Mouse (Mus musculus) kidney, postnatal 0 days (tissue): ENCODE measurements around the gene Gpsm1. TPM values are rescaled to one million over a fixed set of nuclear protein-coding genes. Genes with fewer than 3 reads are reported as not detected.

Source experiments
- ATAC-seq: fragments of 200-750 bp; cut with Nextera tagmentation; replicated peaks from 2 replicates; pipeline ENCODE4 v1.8.0; 2017; ENCODE audit warnings: low read depth, moderate number of reproducible peaks, moderate TSS enrichment, moderate library complexity; ENCODE audit not compliant: low FRiP score
- DNase-seq: peaks from one replicate; pipeline ENCODE4 v3.0.0-alpha.2; 2016; ENCODE audit warnings: low spot score
- H3K27ac ChIP-seq: fragments of 300-500 bp; sonication (generic); 2 replicates; pipeline ENCODE4 v1.5.1; 2014; ENCODE audit warnings: mild to moderate bottlenecking
- H3K27me3 ChIP-seq: fragments of 300-500 bp; sonication (generic); 2 replicates; pipeline ENCODE4 v1.6.1; 2014; ENCODE audit warnings: low read length, mixed read lengths; ENCODE audit not compliant: insufficient read depth
- H3K36me3 ChIP-seq: fragments of 300-500 bp; sonication (generic); 2 replicates; pipeline ENCODE4 v1.6.1; 2014; ENCODE audit warnings: low read length, mixed read lengths; ENCODE audit not compliant: insufficient read depth
- H3K4me1 ChIP-seq: fragments of 300-500 bp; sonication (generic); replicated peaks from 2 replicates; pipeline ENCODE4 v1.6.1; 2014; ENCODE audit warnings: antibody characterized with exemption, low read length, mixed read lengths; ENCODE audit not compliant: insufficient read depth
- H3K4me2 ChIP-seq: fragments of 300-500 bp; sonication (generic); 2 replicates; pipeline ENCODE4 v1.6.1; 2014; ENCODE audit warnings: mild to moderate bottlenecking, low read length, moderate library complexity, mixed read lengths
- H3K4me3 ChIP-seq: fragments of 300-500 bp; sonication (generic); replicated peaks from 2 replicates; pipeline ENCODE4 v1.5.1; 2014; ENCODE audit warnings: low read depth, low read length
- H3K9ac ChIP-seq: fragments of 300-500 bp; sonication (generic); 2 replicates; pipeline ENCODE4 v1.6.1; 2014; ENCODE audit warnings: low read depth, low read length
- H3K9me3 ChIP-seq: fragments of 300-500 bp; sonication (generic); replicated peaks from 2 replicates; pipeline ENCODE4 v1.6.1; 2016; ENCODE audit warnings: low read length, inconsistent platforms, mixed read lengths
- CTCF ChIP-seq: IDR thresholded peaks from 2 replicates; pipeline ENCODE4 v1.5.1; 2016; ENCODE audit warnings: antibody characterized with exemption, low read depth, mild to moderate bottlenecking, moderate library complexity
- WGBS: fragments of 180-500 bp; shearing (Covaris S2); extraction: QIAGEN DNeasy Blood & Tissue Kit; methylation state at CpG from one replicate; pipeline ENCODE4 v1.1.7; 2014; 5-methylcytosine and 5-hydroxymethylcytosine counted together
- polyA plus RNA-seq: library from polyadenylated mRNA; unstranded; fragments of >200 nt; fragmentation: Nextera tagmentation; extraction: Ambion mirVana; gene quantifications from 2 replicates; pipeline ENCODE4 v1.2.1, GENCODE M21; 2015

Gpsm1 gene
- polyA plus RNA-seq, 1 experiment from 2014 or later, result 21.3 TPM

DNA sequence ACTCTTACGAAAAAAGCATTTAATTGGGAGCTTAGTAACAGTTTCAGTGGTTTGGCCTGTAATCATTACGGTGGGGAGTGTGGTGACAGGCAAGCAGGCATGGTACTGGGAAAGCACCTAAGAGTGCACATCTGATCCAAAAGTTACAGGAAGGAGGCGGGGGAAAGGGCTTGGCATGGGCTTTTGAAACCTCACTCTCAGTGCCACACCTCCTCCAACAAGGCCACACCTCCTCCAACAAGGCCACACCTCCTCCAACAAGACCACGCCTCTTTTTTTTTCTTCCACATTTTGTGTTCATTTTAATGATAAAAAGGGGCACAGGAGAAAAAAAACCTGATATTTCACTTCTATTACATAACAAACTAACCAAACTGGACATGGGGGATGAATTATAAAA is 12.5 kb downstream of the Gpsm1 start:
- no peaks in the 10 kb centered on the region for H3K9me3 ChIP-seq
- no peak for ATAC-seq
- H3K9ac ChIP-seq, result no peak overlapping the region
- TF ChIP-seq CTCF, result no peak
- H3K4me1 ChIP-seq, result no peaks in the 10 kb centered on the region
- peaks cover 63% of the 10 kb centered on the region for H3K36me3 ChIP-seq
- H3K27ac ChIP-seq, result no peak overlapping the region
- H3K4me3 ChIP-seq, result no peak overlapping the region
- DNase-seq, result peak; percentile 38
- no peak overlapping the region for H3K4me2 ChIP-seq
- no peaks in the 10 kb centered on the region for H3K27me3 ChIP-seq
- WGBS, result 93% methylated on average over 4 of the region's 4 CpGs

DNA sequence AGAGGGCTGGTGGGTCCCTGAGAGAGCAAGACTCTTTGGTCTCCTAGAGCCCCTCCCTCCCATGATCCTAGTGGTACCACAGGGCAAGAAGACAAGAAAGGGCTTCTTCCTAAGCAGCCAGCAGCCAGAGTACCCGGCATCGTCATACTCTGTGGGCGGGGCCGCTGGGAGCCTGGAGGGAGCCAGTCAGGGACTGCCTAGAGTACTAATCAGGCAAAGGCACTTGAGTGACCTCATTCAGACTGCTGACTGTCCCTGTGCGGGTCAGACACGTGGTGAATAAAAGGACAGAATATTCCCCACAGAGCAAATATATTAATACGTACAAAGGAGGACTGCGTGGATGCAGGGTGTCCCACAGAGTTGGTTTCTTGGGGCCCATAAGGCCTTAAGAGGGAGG is 14.1 kb downstream of the Gpsm1 start:
- peaks cover 48% of the 10 kb centered on the region for H3K36me3 ChIP-seq

DNA sequence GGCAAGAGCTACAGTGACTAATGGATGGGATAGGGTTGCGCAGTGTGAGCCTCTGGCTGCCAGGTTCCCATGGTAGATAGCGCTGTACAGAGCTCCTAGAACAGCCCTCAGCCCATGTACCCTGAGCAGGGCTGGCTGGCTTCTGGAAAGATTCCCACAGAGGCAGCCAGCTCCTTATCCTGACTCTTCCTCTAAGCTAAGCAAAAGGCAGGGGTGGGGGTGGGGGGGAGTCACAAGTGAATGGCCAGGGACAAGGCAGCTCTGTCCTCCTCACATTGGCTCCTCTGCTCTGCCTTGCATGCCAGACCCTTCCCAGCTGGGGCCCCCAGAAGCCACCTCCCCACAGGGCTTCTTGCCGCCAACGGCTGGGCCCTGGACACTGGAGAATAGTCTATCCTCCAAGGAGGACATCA is 14.7 kb downstream of the Gpsm1 start:
- no peaks in the 10 kb centered on the region for H3K9me3 ChIP-seq
- H3K4me2 ChIP-seq, result no peak overlapping the region
- peak overlapping the region; percentile 22; the same call in 1 of the 2 replicates for H3K27ac ChIP-seq
- no peak overlapping the region for H3K9ac ChIP-seq
- WGBS, result 70% methylated on average over 4 of the region's 4 CpGs
- ATAC-seq, result peak; percentile 27
- no peaks in the 10 kb centered on the region for H3K4me1 ChIP-seq
- TF ChIP-seq CTCF, result no peak
- no peak overlapping the region for H3K4me3 ChIP-seq
- H3K36me3 ChIP-seq, result peaks cover 41% of the 10 kb centered on the region
- no peaks in the 10 kb centered on the region for H3K27me3 ChIP-seq
- no peak for DNase-seq

More for the DNA sequence above, 14.1 kb downstream of the Gpsm1 start:
- Histone ChIP-seq H3K9ac (no peak overlapping the region), H3K27ac (0 out of 2 replicates have a peak overlapping the region, but pooled peaks have one; percentile 22), H3K27me3 (no peaks in the 10 kb centered on the region), H3K4me2 (no peak overlapping the region), H3K9me3 (no peaks in the 10 kb centered on the region), H3K4me3 (no peak overlapping the region), H3K4me1 (no peaks in the 10 kb centered on the region)
- ATAC-seq, result no peak
- 60% methylated on average over 8 of the region's 8 CpGs for WGBS
- TF ChIP-seq CTCF, result no peak
- DNase-seq, result no peak

DNA sequence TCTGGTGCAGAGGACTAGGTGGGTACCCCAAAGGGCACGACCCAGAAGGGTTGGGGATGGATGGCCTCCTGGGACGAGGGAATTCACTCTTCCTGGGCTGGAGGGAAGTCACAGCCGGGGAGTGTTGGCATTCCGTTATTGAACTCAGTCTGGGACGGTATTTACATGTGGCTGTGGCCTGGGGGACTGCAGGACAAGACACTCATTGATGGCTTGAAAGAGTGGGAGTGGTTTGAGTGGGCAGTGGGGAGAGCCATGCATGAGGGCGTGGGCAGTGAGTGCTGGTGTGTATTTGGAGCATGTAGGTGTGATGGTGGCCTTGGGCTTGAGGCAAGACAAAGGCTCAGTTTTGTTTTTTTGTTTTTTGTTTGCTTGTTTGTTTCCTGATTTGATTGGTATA is 15.4 kb downstream of the Gpsm1 start:
- no peak overlapping the region for H3K4me2 ChIP-seq
- no peaks in the 10 kb centered on the region for H3K4me1 ChIP-seq
- peak overlapping the region; percentile 22; the same call in 1 of the 2 replicates for H3K27ac ChIP-seq
- WGBS, result 65% methylated on average over 6 of the region's 6 CpGs
- TF ChIP-seq CTCF, result no peak
- H3K9ac ChIP-seq, result no peak overlapping the region
- H3K36me3 ChIP-seq, result peaks cover 37% of the 10 kb centered on the region
- no peak for DNase-seq
- H3K9me3 ChIP-seq, result no peaks in the 10 kb centered on the region
- H3K27me3 ChIP-seq, result no peaks in the 10 kb centered on the region
- no peak overlapping the region for H3K4me3 ChIP-seq
- no peak for ATAC-seq

DNA sequence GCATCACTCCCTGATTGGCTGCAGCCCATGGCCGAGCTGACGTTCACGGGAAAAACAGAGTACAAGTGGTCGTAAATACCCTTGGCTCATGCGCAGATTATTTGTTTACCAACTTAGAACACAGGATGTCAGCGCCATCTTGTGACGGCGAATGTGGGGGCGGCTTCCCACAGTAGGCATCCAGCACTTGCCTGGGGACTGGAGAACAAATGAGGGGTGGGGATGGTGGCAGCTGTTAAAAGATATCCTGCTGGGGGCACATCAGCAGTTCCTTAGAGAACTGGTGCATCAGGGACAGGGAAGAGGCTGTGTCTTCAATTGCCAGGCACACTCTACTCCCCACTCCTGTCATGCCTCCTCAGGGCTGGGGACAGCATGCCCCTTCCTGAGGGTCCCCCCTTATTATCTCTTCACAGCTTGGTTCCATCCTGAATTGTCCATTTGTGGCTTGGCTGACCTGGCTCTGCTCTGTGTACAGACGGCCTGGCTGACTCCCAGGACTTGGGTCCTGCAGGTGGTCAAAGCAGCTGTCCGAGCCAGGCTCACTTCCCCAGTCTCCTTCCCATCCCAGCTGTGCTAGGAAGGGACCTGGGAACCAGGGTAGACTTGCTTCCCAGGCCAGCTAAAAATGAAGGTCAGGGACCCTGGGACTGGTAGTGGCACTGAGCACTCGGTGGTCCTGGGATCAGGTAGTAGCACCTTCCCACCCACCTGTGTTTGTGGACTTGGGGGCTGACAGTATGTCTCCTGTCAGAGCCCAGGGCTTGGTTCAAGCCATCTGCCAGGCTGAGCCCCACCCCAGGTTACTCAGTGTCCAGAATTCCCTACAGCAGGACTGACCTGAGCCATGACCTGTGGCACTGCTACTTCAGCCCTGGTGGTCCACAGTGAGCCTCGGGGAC is 23.2 kb downstream of the Gpsm1 start:
- H3K4me1 ChIP-seq, result peaks cover 18% of the 10 kb centered on the region; the same call in 1 of the 2 replicates
- no peak overlapping the region for H3K9ac ChIP-seq
- H3K27ac ChIP-seq, result no peak overlapping the region
- TF ChIP-seq CTCF, result no peak
- H3K9me3 ChIP-seq, result no peaks in the 10 kb centered on the region
- ATAC-seq, result no peak
- DNase-seq, result no peak
- H3K27me3 ChIP-seq, result no peaks in the 10 kb centered on the region
- H3K4me3 ChIP-seq, result no peak overlapping the region
- peaks cover 17% of the 10 kb centered on the region; the same call in 1 of the 2 replicates for H3K36me3 ChIP-seq
- WGBS, result 87% methylated on average over 8 of the region's 13 CpGs
- H3K4me2 ChIP-seq, result no peak overlapping the region

DNA sequence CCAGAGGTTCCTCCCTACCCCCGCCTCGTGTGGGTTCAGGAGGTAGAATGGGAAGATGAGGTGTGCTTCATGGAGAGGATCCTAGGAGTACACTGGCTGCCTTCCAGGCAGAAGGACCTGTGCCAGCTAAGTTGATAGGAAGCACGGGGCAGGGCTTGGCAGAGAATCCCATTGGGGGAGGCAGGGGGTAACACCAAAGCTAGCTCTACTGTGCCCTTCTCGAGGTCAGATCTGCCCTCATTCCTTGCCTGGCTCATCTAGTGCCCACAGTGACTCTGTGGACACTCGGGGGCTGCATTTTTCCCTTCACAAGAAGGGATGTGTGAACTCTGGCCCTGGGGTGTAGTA is 23.9 kb downstream of the Gpsm1 start:
- 86% methylated on average over 5 of the region's 5 CpGs for WGBS
- ATAC-seq (no peak), DNase-seq (no peak)
- Histone ChIP-seq H3K36me3 (peaks cover 17% of the 10 kb centered on the region; the same call in 1 of the 2 replicates), H3K4me3 (no peak overlapping the region), H3K9me3 (no peaks in the 10 kb centered on the region), H3K27ac (no peak overlapping the region), H3K4me1 (peaks cover 18% of the 10 kb centered on the region; the same call in 1 of the 2 replicates), H3K27me3 (no peaks in the 10 kb centered on the region), H3K9ac (no peak overlapping the region), H3K4me2 (no peak overlapping the region)
- TF ChIP-seq CTCF, result no peak
